10 mouse cellular contexts compared by ENCODE assay signal in genomic region chr3:131246579-131247046, GRCm38 (mm10). TPM values are rescaled to one million over a fixed set of nuclear protein-coding genes. Genes with fewer than 3 reads are reported as not detected.
DNase-seq lines count a peak whose midpoint lies in the region; ATAC-seq and TF ChIP-seq lines count a peak whose summit lies in the region.
"Had no signal": no experiment of that assay in that cellular context is flagged by ENCODE, and none has a peak within 500 bp of the region (broad histone marks: within the 10 kb centered on the region; RNA-seq: fewer than 3 reads in every experiment).

No protein-coding gene starts in this region.

- peak; percentile 79 for DNase-seq in kidney, adult 11 months
- DNase-seq in adipocyte (ENCODE audit: low spot score), result peak; percentile 30
- DNase-seq in adrenal gland, postnatal 10 days, result peak; percentile 70
- no peak for DNase-seq in heart, postnatal 0 days (ENCODE audit: low spot score)
- DNase-seq in thymus, adult 18-20 months, result no peak
- DNase-seq in left cerebral cortex, adult 11 months (ENCODE audit: low spot score), result no peak
- DNase-seq: right cerebral cortex, postnatal 25 days had no signal

- no peak; the same call in 1 of the 2 replicates for TF ChIP-seq EP300 in heart, postnatal 0 days (IDR thresholded peaks at IDR 0.05; ENCODE audit: low read depth)

- WGBS in kidney, embryonic 14.5 days, result 87% methylated on average over 8 of the region's 8 CpGs
- 84% methylated on average over 8 of the region's 8 CpGs for WGBS in heart, postnatal 0 days

- no peak overlapping the region for H3K27ac ChIP-seq in kidney, embryonic 14.5 days (ENCODE audit: low read depth, low read length)
- peak overlapping the region; percentile 92 for H3K27ac ChIP-seq in heart, postnatal 0 days (ENCODE audit: low read depth)
- H3K27ac ChIP-seq: lung, embryonic 15.5 days; midbrain, embryonic 12.5 days had no signal

- H3K27me3 ChIP-seq in kidney, embryonic 14.5 days (ENCODE audit: control insufficient read depth, insufficient read depth, low read length), result no peaks in the 10 kb centered on the region
- H3K27me3 ChIP-seq in heart, postnatal 0 days (ENCODE audit: control insufficient read depth, insufficient read depth, low read length), result no peaks in the 10 kb centered on the region
- H3K27me3 ChIP-seq: lung, embryonic 15.5 days; midbrain, embryonic 12.5 days had no signal

- ATAC-seq in kidney, embryonic 14.5 days (ENCODE audit: low FRiP score, low TSS enrichment), result no peak
- ATAC-seq in heart, postnatal 0 days (ENCODE audit: insufficient read depth, low read depth), result no peak

- no peaks in the 10 kb centered on the region for H3K9me3 ChIP-seq in kidney, embryonic 14.5 days (ENCODE audit: control insufficient read depth, low read length)
- no peaks in the 10 kb centered on the region for H3K9me3 ChIP-seq in heart, postnatal 0 days (replicated peaks; ENCODE audit: control insufficient read depth, low read length)
- H3K9me3 ChIP-seq: lung, embryonic 15.5 days; midbrain, embryonic 12.5 days had no signal

- no peaks in the 10 kb centered on the region for H3K4me1 ChIP-seq in kidney, embryonic 14.5 days (ENCODE audit: control insufficient read depth, insufficient read depth, low read length)
- peaks cover 20% of the 10 kb centered on the region; the same call in 1 of the 2 replicates for H3K4me1 ChIP-seq in heart, postnatal 0 days (ENCODE audit: control insufficient read depth, insufficient read depth)
- H3K4me1 ChIP-seq: midbrain, embryonic 12.5 days had no signal

- H3K9ac ChIP-seq in kidney, embryonic 14.5 days (ENCODE audit: low read depth, low read length), result no peak overlapping the region
- no peak overlapping the region for H3K9ac ChIP-seq in heart, postnatal 0 days (replicated peaks; ENCODE audit: low read depth, low read length)
- H3K9ac ChIP-seq: lung, embryonic 15.5 days; midbrain, embryonic 12.5 days had no signal

- peaks cover 39% of the 10 kb centered on the region for H3K36me3 ChIP-seq in kidney, embryonic 14.5 days (ENCODE audit: control insufficient read depth, insufficient read depth, low read length)
- peaks cover 47% of the 10 kb centered on the region for H3K36me3 ChIP-seq in heart, postnatal 0 days (replicated peaks; ENCODE audit: control insufficient read depth, insufficient read depth, low read length)
- H3K36me3 ChIP-seq: midbrain, embryonic 12.5 days had no signal

- no peak for TF ChIP-seq CTCF in heart, postnatal 0 days (IDR thresholded peaks at IDR 0.05; ENCODE audit: low read depth)

- H3K4me2 ChIP-seq in kidney, embryonic 14.5 days (replicated peaks; ENCODE audit: low read depth, low read length), result no peak overlapping the region
- no peak overlapping the region for H3K4me2 ChIP-seq in heart, postnatal 0 days (ENCODE audit: low read depth, low read length)
- H3K4me2 ChIP-seq: lung, embryonic 15.5 days; midbrain, embryonic 12.5 days had no signal

- no peak overlapping the region for H3K4me3 ChIP-seq in kidney, embryonic 14.5 days (ENCODE audit: low read length)
- H3K4me3 ChIP-seq in heart, postnatal 0 days (ENCODE audit: low read depth, low read length), result no peak overlapping the region
- H3K4me3 ChIP-seq: lung, embryonic 15.5 days; midbrain, embryonic 12.5 days had no signal

RNA-seq across cellular contexts. Expression of gene Hadh, which starts 25.3 kb away (rescaled TPM):
- polyA plus RNA-seq in kidney, embryonic 14.5 days (2014; fragmentation: Nextera tagmentation; extraction: Ambion mirVana), result 130 and 134 TPM in 2 replicates
- 1,000 to 10,000 TPM; 1,015 to 1,070 TPM for total RNA-seq in adrenal gland, postnatal 10 days (2021)
- total RNA-seq in heart, postnatal 0 days (2014; rRNA removed; ENCODE audit: low replicate concordance), result 237 and 275 TPM in 2 replicates
- polyA plus RNA-seq in heart, postnatal 0 days (2015; fragmentation: Nextera tagmentation; extraction: Ambion mirVana), result 433 and 464 TPM in 2 replicates

RNA-seq across cellular contexts. Expression of gene Cyp2u1, which starts 56.4 kb away (rescaled TPM):
- polyA plus RNA-seq in kidney, embryonic 14.5 days (2014; fragmentation: Nextera tagmentation; extraction: Ambion mirVana), result 1.4 and 2.4 TPM in 2 replicates
- total RNA-seq in adrenal gland, postnatal 10 days (2021), result 10 to 100 TPM; 15.7 to 23.9 TPM
- 18.4 and 47.2 TPM in 2 replicates for total RNA-seq in heart, postnatal 0 days (2014; rRNA removed; ENCODE audit: low replicate concordance)
- 20.0 and 21.4 TPM in 2 replicates for polyA plus RNA-seq in heart, postnatal 0 days (2015; fragmentation: Nextera tagmentation; extraction: Ambion mirVana)

Comparison
In these comparisons a context has a peak if more than half of its experiments do, and no peak if none do; other contexts are left out.
1. DNase-seq: peak in kidney, adult 11 months (single experiment), adipocyte (single experiment) and adrenal gland, postnatal 10 days (single experiment); none in heart, postnatal 0 days (single experiment), thymus, adult 18-20 months (0 of 2) and left cerebral cortex, adult 11 months (single experiment).